Mouse (Mus musculus) urinary bladder, postnatal 10 days (tissue): ENCODE results near the gene Mrln.

ENCODE experiments used
- DNase-seq: peaks from one replicate; pipeline ENCODE4 v3.0.0; 2022; ENCODE audit warnings: low spot score

Mrln gene

GRCm38 (mm10) chr10:70255601-70256210 lies 51.2 kb downstream of the Mrln start:
- no peak for DNase-seq

DNA sequence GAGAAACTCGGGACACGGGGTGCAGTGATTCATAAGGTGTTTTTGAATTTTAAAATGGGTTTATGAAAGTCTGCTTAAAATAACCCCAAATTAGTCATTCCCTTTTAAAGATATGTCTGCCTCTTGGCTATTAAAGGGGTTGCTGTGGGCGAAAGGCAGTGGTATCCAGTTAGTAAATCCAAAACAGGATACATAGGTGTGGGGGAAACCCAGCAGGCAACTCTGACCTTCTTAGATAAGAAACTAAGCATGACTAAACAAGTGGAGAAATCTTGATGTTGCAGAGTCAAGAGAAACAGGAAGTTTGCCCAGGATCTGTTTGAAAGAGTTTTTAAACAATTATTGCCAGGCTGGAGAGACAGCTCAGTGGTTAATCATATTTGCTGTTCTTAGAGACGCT lies 52.6 kb downstream of the Mrln start:
- no peak for DNase-seq

DNA sequence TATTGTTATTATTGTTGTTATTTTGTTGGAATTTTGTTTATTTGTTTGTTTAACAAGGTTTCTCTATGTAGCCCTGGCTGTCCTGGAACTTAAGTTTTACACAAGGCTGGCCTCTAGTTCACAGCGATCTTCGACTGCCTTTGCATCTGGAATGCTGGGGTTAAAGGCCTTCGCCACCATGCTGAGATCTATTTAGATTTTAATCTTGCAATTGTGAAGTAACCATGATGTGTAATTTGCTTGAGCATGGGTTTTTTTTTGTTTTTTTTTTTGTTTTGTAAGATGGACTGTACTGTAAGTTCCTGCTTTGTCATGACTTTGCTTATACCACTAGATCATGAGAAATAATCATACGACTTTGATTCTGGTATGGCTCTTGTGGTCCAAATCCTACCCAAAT lies 56.4 kb downstream of the Mrln start:
- DNase-seq = no peak

GRCm38 (mm10) chr10:70262051-70262450 lies 57.6 kb downstream of the Mrln start:
- DNase-seq = no peak

DNA sequence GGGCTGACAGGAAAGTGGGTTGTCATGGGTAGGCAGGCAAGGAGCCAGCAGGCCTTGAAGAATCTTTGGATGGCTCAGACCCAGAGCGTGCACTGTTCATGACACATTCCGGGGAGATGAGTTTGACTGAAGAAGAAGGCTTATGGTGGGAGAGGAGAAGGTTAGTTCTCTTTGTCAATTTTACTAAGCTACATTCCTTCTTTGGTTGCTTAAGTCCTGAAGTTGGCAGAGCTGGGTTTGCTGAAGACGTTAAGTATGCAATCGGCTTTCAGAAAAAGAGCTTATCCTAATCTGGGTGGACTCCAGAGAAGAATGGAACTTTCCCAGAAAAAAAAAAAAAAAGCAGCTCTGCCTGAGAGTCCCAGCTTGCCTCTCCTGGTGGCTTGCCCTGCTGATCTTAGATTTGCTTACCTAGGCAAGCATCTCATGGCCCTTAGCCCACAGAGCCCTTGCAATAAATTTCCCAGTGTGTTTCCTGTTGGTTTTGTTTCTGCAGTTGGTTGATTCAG lies 59.3 kb downstream of the Mrln start:
- no peak for DNase-seq

GRCm38 (mm10) chr10:70264337-70265036 lies 60.0 kb downstream of the Mrln start:
- no peak for DNase-seq

GRCm38 (mm10) chr10:70266501-70266900 lies 62.0 kb downstream of the Mrln start:
- DNase-seq = no peak

- no peak for DNase-seq
Observed at GRCm38 (mm10) chr10:70268581-70269446, 64.3 kb downstream of the Mrln start.
